Mouse (Mus musculus): ENCODE results near the gene Senp5. TPM values are rescaled to one million over a fixed set of nuclear protein-coding genes. Genes with fewer than 3 reads are reported as not detected.

Gene Senp5
- polyA plus RNA-seq, 1 experiment from 2014 or later = 7.5 TPM

DNA sequence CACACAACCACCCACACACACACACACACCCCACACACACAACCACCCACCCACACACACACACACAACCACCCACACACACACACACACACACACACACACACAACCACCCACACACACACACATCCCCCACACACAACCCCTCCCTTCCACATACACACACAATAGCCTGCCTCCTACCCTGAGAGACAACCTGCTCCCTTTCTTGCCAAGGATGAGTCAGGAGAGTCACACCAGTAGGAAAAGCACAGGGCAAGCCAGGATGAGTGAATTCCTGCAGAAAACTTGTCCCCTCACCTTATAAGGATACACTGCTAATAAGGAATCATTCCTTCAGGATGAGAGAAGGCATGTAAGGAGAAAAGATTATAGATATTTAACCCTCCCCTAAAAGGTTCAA, 9.1 kb downstream of the Senp5 start:
- DNase-seq (ENCODE audit: low spot score) (no peak), ATAC-seq (no peak)
- Histone ChIP-seq H3K9ac (ENCODE audit: low read length) (no peak overlapping the region), H3K4me3 (ENCODE audit: low read depth, low read length) (no peak overlapping the region), H3K4me1 (ENCODE audit: control insufficient read depth, insufficient read depth, low read length) (no peaks in the 10 kb centered on the region), H3K36me3 (ENCODE audit: control insufficient read depth, insufficient read depth, low read length) (peaks cover 22% of the 10 kb centered on the region), H3K27ac (ENCODE audit: low read depth, low read length) (no peak overlapping the region), H3K4me2 (ENCODE audit: low read length) (no peak overlapping the region), H3K9me3 (replicated peaks; ENCODE audit: control insufficient read depth, low read length) (no peaks in the 10 kb centered on the region), H3K27me3 (replicated peaks; ENCODE audit: control insufficient read depth, insufficient read depth, low read length) (no peaks in the 10 kb centered on the region)

DNA sequence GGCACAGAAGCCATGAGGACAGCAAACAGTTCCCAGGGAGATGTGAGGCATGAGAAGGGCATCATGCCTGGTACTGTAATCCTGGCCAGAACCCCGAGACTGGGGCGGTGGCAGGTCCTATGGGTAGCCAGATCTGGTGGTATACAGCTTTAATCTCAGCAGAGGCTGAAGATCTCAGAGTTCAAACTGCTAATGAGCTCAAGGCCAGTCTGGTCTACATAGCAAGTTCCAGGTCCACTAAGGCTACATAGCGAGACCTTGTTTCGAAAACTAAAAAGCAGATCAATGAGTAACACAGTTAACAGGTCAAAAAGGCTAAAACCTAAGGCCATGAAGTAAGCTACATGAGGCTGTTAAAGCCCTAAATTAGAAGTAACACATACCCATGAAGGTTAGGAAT, 9.9 kb downstream of the Senp5 start:
- Histone ChIP-seq H3K27me3 (replicated peaks; ENCODE audit: control insufficient read depth, insufficient read depth, low read length) (no peaks in the 10 kb centered on the region), H3K4me1 (ENCODE audit: control insufficient read depth, insufficient read depth, low read length) (no peaks in the 10 kb centered on the region), H3K27ac (ENCODE audit: low read depth, low read length) (no peak overlapping the region), H3K36me3 (ENCODE audit: control insufficient read depth, insufficient read depth, low read length) (peaks cover 29% of the 10 kb centered on the region), H3K4me2 (ENCODE audit: low read length) (no peak overlapping the region), H3K9me3 (replicated peaks; ENCODE audit: control insufficient read depth, low read length) (no peaks in the 10 kb centered on the region), H3K4me3 (ENCODE audit: low read depth, low read length) (no peak overlapping the region), H3K9ac (ENCODE audit: low read length) (no peak overlapping the region)
- DNase-seq (ENCODE audit: low spot score) (no peak), ATAC-seq (no peak)
- 95% methylated on average over 4 of the region's 4 CpGs for WGBS

DNA sequence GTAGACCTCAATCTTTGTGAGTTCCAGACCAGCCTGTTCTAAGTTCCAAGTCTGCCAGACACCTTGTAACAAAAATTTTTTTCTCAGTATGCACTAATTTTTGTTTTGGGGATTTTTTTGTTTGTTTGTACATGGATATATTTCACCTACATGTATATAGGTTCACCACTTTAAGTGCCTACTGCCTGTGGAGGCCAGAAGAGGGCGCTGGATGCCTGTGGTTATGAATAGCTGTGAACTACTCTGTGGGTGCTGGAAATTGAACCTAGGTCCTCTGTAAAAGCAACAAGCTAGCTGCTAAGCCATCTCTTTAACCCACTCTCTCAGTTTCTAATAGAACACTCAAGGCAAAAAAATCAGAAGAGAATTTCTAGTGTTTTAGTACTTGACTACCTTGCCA, 11.0 kb downstream of the Senp5 start:
- ATAC-seq (no peak), DNase-seq (ENCODE audit: low spot score) (no peak)
- Histone ChIP-seq H3K9ac (ENCODE audit: low read length) (no peak overlapping the region), H3K27me3 (replicated peaks; ENCODE audit: control insufficient read depth, insufficient read depth, low read length) (no peaks in the 10 kb centered on the region), H3K27ac (ENCODE audit: low read depth, low read length) (no peak overlapping the region), H3K4me1 (ENCODE audit: control insufficient read depth, insufficient read depth, low read length) (no peaks in the 10 kb centered on the region), H3K36me3 (ENCODE audit: control insufficient read depth, insufficient read depth, low read length) (peaks cover 34% of the 10 kb centered on the region), H3K4me2 (ENCODE audit: low read length) (no peak overlapping the region), H3K9me3 (replicated peaks; ENCODE audit: control insufficient read depth, low read length) (no peaks in the 10 kb centered on the region), H3K4me3 (ENCODE audit: low read depth, low read length) (no peak overlapping the region)
- WGBS = 63% methylated on average over 1 of the region's 1 CpGs

DNA sequence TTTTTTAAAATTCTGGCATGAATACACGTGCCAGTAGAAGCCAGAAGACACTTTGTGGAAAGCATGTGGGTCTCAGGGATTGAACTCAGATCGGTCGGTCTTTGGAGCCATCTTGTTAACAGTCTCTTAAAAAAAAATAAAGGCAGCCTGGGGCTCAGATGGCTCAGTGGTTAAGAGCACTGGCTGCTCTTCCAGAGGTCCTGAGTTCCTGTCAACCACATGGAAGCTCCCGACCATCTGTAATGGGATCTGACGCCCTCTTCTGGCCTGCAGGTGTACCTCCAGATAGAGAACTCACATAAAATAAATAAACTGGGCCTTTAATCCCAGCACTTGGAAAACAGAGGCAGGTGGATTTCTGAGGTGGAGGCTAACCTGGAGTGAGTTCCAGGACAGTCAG, 22.1 kb downstream of the Senp5 start:
- no peaks in the 10 kb centered on the region for H3K9me3 ChIP-seq (replicated peaks; ENCODE audit: control insufficient read depth, low read length)
- no peak overlapping the region for H3K27ac ChIP-seq (ENCODE audit: low read depth, low read length)
- H3K4me3 ChIP-seq (ENCODE audit: low read depth, low read length) = no peak overlapping the region
- no peaks in the 10 kb centered on the region for H3K27me3 ChIP-seq (replicated peaks; ENCODE audit: control insufficient read depth, insufficient read depth, low read length)
- no peaks in the 10 kb centered on the region for H3K4me1 ChIP-seq (ENCODE audit: control insufficient read depth, insufficient read depth, low read length)
- peaks cover 42% of the 10 kb centered on the region for H3K36me3 ChIP-seq (ENCODE audit: control insufficient read depth, insufficient read depth, low read length)
- ATAC-seq (no peak), DNase-seq (ENCODE audit: low spot score) (no peak)
- WGBS = 82% methylated on average over 5 of the region's 5 CpGs
- H3K4me2 ChIP-seq (ENCODE audit: low read length) = no peak overlapping the region
- no peak overlapping the region for H3K9ac ChIP-seq (ENCODE audit: low read length)

DNA sequence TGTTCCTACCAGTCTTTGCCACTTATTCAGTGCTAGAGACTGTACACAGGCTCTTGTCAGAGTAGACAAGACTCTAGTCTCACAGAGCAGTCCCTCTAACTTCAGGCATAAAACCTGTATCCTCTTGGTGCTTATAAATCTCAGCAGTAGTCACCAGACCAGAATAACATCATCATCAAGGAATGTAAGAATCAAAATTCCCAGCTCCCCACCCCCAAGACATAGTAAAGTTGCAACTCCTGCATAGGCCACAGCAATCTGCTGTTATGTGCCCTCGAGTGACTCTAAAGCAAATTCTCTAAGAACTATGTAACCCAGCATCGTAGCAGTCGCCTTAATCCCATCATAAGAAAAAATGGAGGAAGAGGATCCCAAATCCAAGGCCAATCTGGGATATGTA, 23.6 kb downstream of the Senp5 start:
- no peak overlapping the region for H3K27ac ChIP-seq (ENCODE audit: low read depth, low read length)
- DNase-seq (ENCODE audit: low spot score) (no peak), ATAC-seq (no peak)
- H3K4me1 ChIP-seq (ENCODE audit: control insufficient read depth, insufficient read depth, low read length) = no peaks in the 10 kb centered on the region
- H3K36me3 ChIP-seq (ENCODE audit: control insufficient read depth, insufficient read depth, low read length) = peaks cover 43% of the 10 kb centered on the region
- H3K9ac ChIP-seq (ENCODE audit: low read length) = no peak overlapping the region
- no peak overlapping the region for H3K4me3 ChIP-seq (ENCODE audit: low read depth, low read length)
- H3K27me3 ChIP-seq (replicated peaks; ENCODE audit: control insufficient read depth, insufficient read depth, low read length) = no peaks in the 10 kb centered on the region
- 95% methylated on average over 3 of the region's 3 CpGs for WGBS
- no peaks in the 10 kb centered on the region for H3K9me3 ChIP-seq (replicated peaks; ENCODE audit: control insufficient read depth, low read length)
- H3K4me2 ChIP-seq (ENCODE audit: low read length) = no peak overlapping the region

DNA sequence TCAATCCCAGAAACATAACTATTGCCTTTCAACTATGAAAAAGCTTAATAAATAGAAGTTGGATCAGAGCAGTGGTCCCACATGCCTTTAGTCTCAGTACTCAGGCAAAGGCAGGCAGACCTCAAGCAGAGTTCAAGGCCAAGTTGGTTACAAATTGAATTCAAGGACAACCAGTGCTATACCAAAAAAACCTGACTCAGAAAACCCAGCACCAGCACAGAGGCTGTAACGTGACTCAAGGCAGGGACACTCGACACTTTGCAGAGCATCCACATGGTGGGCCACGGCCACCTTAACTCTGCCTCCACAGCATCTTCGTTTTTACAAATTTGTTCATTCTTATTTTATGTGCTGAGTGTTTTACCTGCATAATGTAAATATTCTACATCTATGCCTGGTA, 27.8 kb downstream of the Senp5 start:
- Histone ChIP-seq H3K9ac (ENCODE audit: low read length) (no peak overlapping the region), H3K4me3 (ENCODE audit: low read depth, low read length) (no peak overlapping the region), H3K36me3 (ENCODE audit: control insufficient read depth, insufficient read depth, low read length) (peaks cover 51% of the 10 kb centered on the region), H3K9me3 (replicated peaks; ENCODE audit: control insufficient read depth, low read length) (no peaks in the 10 kb centered on the region), H3K27me3 (replicated peaks; ENCODE audit: control insufficient read depth, insufficient read depth, low read length) (no peaks in the 10 kb centered on the region), H3K27ac (ENCODE audit: low read depth, low read length) (no peak overlapping the region), H3K4me1 (ENCODE audit: control insufficient read depth, insufficient read depth, low read length) (no peaks in the 10 kb centered on the region), H3K4me2 (ENCODE audit: low read length) (no peak overlapping the region)
- DNase-seq (ENCODE audit: low spot score) (no peak), ATAC-seq (no peak)
- 93% methylated on average over 4 of the region's 4 CpGs for WGBS

DNA sequence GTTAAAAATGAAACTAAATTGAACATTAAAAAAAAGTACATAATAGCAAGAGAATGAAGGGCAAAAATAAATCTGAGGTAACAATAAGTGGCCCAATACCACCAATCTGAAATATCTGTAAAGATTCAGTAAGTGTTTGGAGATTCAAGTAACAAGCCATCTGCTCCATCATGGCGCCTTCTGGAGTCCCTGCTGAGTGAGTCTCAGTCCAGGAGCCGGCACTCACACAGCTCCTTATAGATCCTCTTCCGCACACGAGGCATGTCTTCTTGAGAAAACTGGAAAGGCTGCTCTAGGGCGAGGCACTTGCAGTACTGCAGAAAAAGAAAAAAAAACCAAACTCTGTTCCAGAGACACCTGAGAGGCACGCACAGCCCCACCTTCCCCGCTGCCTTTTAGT, 39.9 kb downstream of the Senp5 start:
- 77% methylated on average over 7 of the region's 7 CpGs for WGBS
- ATAC-seq (no peak; the same call in 1 of the 2 replicates), DNase-seq (ENCODE audit: low spot score) (peak; percentile 49)
- no peak overlapping the region for H3K4me2 ChIP-seq (ENCODE audit: low read length)
- no peaks in the 10 kb centered on the region for H3K9me3 ChIP-seq (replicated peaks; ENCODE audit: control insufficient read depth, low read length)
- H3K27ac ChIP-seq (ENCODE audit: low read depth, low read length) = peak overlapping the region; percentile 27; the same call in 1 of the 2 replicates
- H3K9ac ChIP-seq (ENCODE audit: low read length) = no peak overlapping the region
- no peak overlapping the region for H3K4me3 ChIP-seq (ENCODE audit: low read depth, low read length)
- peaks cover 76% of the 10 kb centered on the region for H3K36me3 ChIP-seq (ENCODE audit: control insufficient read depth, insufficient read depth, low read length)
- no peaks in the 10 kb centered on the region for H3K4me1 ChIP-seq (ENCODE audit: control insufficient read depth, insufficient read depth, low read length)
- H3K27me3 ChIP-seq (replicated peaks; ENCODE audit: control insufficient read depth, insufficient read depth, low read length) = no peaks in the 10 kb centered on the region

DNA sequence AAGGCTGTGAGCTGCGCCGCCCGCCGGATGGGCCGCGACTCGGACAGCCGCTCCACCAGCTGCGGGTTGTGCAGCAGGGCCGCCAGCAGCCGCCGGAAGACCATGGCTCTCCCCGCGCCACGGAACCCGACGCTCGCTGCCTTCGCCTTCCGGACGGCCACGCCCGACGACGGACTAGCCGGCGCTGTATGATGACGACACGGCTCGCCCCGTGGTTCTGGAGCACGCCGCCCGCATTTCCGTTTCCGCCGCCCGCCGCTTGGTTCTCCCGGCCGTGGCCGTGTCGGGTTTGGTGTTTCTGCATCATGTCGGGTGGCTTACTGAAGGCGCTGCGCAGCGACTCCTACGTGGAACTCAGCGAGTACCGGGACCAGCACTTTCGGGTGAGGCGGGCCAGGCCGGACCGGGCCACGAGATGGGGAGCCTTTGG, 54.7 kb downstream of the Senp5 start, which contains the start of the genes 0610012G03Rik and Ncbp2:
TSS of gene 0610012G03Rik (minus strand) at position 150 of the 430 bp plus-strand sequence.
TSS of gene Ncbp2 (plus strand) at position 169 of the 430 bp plus-strand sequence.
- Histone ChIP-seq H3K4me3 (ENCODE audit: low read depth, low read length) (peak within 1 kb of the TSS; percentile 87), H3K9me3 (replicated peaks; ENCODE audit: control insufficient read depth, low read length) (no peaks in the 10 kb centered on the region), H3K4me2 (ENCODE audit: low read length) (peak within 1 kb of the TSS; percentile 93), H3K4me1 (ENCODE audit: control insufficient read depth, insufficient read depth, low read length) (peaks cover 18% of the 10 kb centered on the region), H3K36me3 (ENCODE audit: control insufficient read depth, insufficient read depth, low read length) (peaks cover 16% of the 10 kb centered on the region; the same call in 1 of the 2 replicates), H3K27me3 (replicated peaks; ENCODE audit: control insufficient read depth, insufficient read depth, low read length) (no peaks in the 10 kb centered on the region), H3K9ac (ENCODE audit: low read length) (peak within 1 kb of the TSS; percentile 90), H3K27ac (ENCODE audit: low read depth, low read length) (peak within 1 kb of the TSS; percentile 86)
- WGBS = under 1% methylated on average over 51 of the region's 55 CpGs
- peak; percentile 97 for DNase-seq (ENCODE audit: low spot score)
- ATAC-seq = peak; percentile 93

DNA sequence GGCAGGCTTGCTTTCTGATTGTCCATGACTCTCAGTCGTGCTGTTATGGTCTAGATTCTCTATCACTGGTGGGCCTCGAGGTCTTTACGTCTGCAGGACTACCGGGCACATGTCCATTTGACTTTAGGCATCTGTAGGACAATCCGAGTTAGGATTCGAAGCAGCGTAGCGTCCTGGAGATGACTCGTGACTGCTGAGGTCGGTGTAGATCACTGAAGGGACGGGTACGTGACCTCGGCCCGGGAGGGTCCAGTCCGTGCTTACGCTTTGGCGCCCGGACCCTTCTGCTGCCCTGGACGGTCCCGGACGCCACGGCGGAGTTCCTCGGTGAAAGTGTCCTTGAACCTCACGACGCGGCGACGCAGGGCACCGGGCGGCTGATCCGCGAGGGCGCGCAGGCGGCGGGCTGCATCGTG, 55.2 kb downstream of the Senp5 start:
- peaks cover 18% of the 10 kb centered on the region for H3K4me1 ChIP-seq (ENCODE audit: control insufficient read depth, insufficient read depth, low read length)
- peak overlapping the region; percentile 93 for H3K4me2 ChIP-seq (ENCODE audit: low read length)
- peak overlapping the region; percentile 90 for H3K9ac ChIP-seq (ENCODE audit: low read length)
- ATAC-seq (peak; percentile 64), DNase-seq (ENCODE audit: low spot score) (peak; percentile 10)
- H3K9me3 ChIP-seq (replicated peaks; ENCODE audit: control insufficient read depth, low read length) = no peaks in the 10 kb centered on the region
- H3K4me3 ChIP-seq (ENCODE audit: low read depth, low read length) = peak overlapping the region; percentile 87
- under 1% methylated on average over 38 of the region's 38 CpGs for WGBS
- H3K27ac ChIP-seq (ENCODE audit: low read depth, low read length) = peak overlapping the region; percentile 86
- H3K27me3 ChIP-seq (replicated peaks; ENCODE audit: control insufficient read depth, insufficient read depth, low read length) = no peaks in the 10 kb centered on the region
- peaks cover 16% of the 10 kb centered on the region; the same call in 1 of the 2 replicates for H3K36me3 ChIP-seq (ENCODE audit: control insufficient read depth, insufficient read depth, low read length)

All from forebrain, embryonic 14.5 days (tissue).